Mouse (Mus musculus) bone marrow, adult 2 months (tissue): Measurements from ENCODE around the gene Sox6.

ENCODE experiments used
- CTCF ChIP-seq: fragments of 200-500 bp; IDR thresholded peaks from 2 replicates; pipeline ENCODE4 v1.5.1; 2011; ENCODE audit warnings: low read length, control low read depth; ENCODE audit not compliant: control insufficient read depth, insufficient read depth
- POLR2A ChIP-seq: fragments of 200-500 bp; IDR thresholded peaks from 2 replicates; pipeline ENCODE4 v1.6.1; 2011; ENCODE audit warnings: low read depth, mild to moderate bottlenecking, control low read depth, low read length, borderline replicate concordance; ENCODE audit not compliant: control insufficient read depth

DNA sequence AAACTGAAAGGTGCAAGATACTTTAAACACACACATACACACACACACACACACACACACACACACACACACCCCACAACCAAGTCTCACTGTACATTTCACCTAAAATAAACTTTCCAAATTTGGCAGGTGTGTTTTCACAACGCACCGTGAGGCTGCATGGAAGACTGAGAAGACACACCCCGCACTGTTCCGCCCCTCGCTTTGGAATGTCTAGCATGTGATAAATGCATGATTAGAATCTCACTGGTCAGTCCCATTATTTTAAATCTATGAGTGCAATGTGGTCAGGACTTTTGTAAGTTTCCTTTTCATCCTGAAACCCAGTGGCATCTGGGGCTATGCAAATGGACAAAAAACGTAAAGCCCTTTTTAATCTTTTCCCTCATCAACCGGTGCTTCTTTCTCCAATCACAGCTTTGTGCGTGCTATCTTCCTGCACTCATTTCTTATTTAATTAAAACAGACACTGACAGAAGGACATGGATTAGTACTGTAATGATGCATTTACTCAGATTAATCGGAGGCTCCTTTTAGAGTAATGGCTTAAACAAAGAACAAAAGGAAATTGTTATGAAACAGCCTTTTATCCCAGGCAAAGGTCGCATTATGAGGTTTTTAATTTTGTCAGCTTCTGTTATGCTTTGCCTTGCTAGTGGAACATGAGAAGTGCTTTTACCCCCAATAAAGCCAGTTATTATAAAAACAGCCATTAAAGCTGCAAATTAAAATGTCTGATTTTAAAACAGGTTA is 170.9 kb downstream of the Sox6 start:
- no peak for TF ChIP-seq POLR2A
- TF ChIP-seq CTCF = no peak
